Mouse (Mus musculus) forebrain, embryonic 14.5 days (tissue): ENCODE results near the gene Tesk1. TPM values are rescaled to one million over a fixed set of nuclear protein-coding genes. Genes with fewer than 3 reads are reported as not detected.

Experiments
- ATAC-seq: fragments of 200-750 bp; cut with Nextera tagmentation; 2 replicates; pipeline ENCODE4 v1.8.0; 2017; ENCODE audit warnings: mild to moderate bottlenecking, moderate library complexity
- DNase-seq: peaks from one replicate; pipeline ENCODE4 v3.0.0-alpha.2; 2015; ENCODE audit warnings: low spot score
- H3K27ac ChIP-seq: fragments of 300-500 bp; sonication (generic); 2 replicates; pipeline ENCODE4 v1.5.1; 2014; ENCODE audit warnings: low read depth, mild to moderate bottlenecking, control low read depth, low read length, moderate library complexity
- H3K27me3 ChIP-seq: fragments of 300-500 bp; sonication (generic); replicated peaks from 2 replicates; pipeline ENCODE4 v1.6.1; 2014; ENCODE audit warnings: low read length, control low read depth, mixed read lengths; ENCODE audit not compliant: control insufficient read depth, insufficient read depth
- H3K36me3 ChIP-seq: fragments of 300-500 bp; sonication (generic); 2 replicates; pipeline ENCODE4 v1.6.1; 2014; ENCODE audit warnings: low read length, control low read depth; ENCODE audit not compliant: control insufficient read depth, insufficient read depth
- H3K4me1 ChIP-seq: fragments of 300-500 bp; sonication (generic); 2 replicates; pipeline ENCODE4 v1.6.1; 2014; ENCODE audit warnings: antibody characterized with exemption, low read length, control low read depth; ENCODE audit not compliant: control insufficient read depth, insufficient read depth
- H3K4me2 ChIP-seq: fragments of 300-500 bp; sonication (generic); 2 replicates; pipeline ENCODE4 v1.6.1; 2014; ENCODE audit warnings: mild to moderate bottlenecking, control low read depth, low read length
- H3K4me3 ChIP-seq: fragments of 300-500 bp; sonication (generic); 2 replicates; pipeline ENCODE4 v1.5.1; 2014; ENCODE audit warnings: low read depth, low read length, control low read depth
- H3K9ac ChIP-seq: fragments of 300-500 bp; sonication (generic); 2 replicates; pipeline ENCODE4 v1.6.1; 2014; ENCODE audit warnings: mild to moderate bottlenecking, low read length, control low read depth, moderate library complexity
- H3K9me3 ChIP-seq: fragments of 300-500 bp; sonication (generic); replicated peaks from 2 replicates; pipeline ENCODE4 v1.6.1; 2016; ENCODE audit warnings: low read length, control low read depth, mixed read lengths; ENCODE audit not compliant: control insufficient read depth
- WGBS: fragments of 180-500 bp; shearing (Covaris S2); extraction: QIAGEN DNeasy Blood & Tissue Kit; methylation state at CpG from one replicate; pipeline ENCODE4 v1.1.7; 2014; 5-methylcytosine and 5-hydroxymethylcytosine counted together
- polyA plus RNA-seq: library from polyadenylated mRNA; unstranded; fragments of >200 nt; fragmentation: Nextera tagmentation; extraction: Ambion mirVana; gene quantifications from 2 replicates; pipeline ENCODE4 v1.2.1, GENCODE M21; 2014

Gene Tesk1
- polyA plus RNA-seq = 10.2 and 12.1 TPM in 2 replicates

- Histone ChIP-seq H3K4me1 (peaks cover 10% of the 10 kb centered on the region), H3K4me2 (peak within 1 kb of the TSS; percentile 90), H3K27ac (peak within 1 kb of the TSS; percentile 92)
These were observed at the start of gene Tesk1 for GRCm38 (mm10) chr4:43441639-43442038. TSS of gene Tesk1 (plus strand) at chr4:43441939.

GRCm38 (mm10) chr4:43394345-43394891 is 47.3 kb upstream of the Tesk1 start:
- H3K4me2 ChIP-seq = no peak overlapping the region
- DNase-seq (no peak), ATAC-seq (no peak)
- no peak overlapping the region for H3K4me3 ChIP-seq
- peaks cover 5% of the 10 kb centered on the region; the same call in 1 of the 2 replicates for H3K4me1 ChIP-seq
- no peaks in the 10 kb centered on the region for H3K36me3 ChIP-seq
- no peak overlapping the region for H3K9ac ChIP-seq
- no peaks in the 10 kb centered on the region for H3K9me3 ChIP-seq
- H3K27ac ChIP-seq = no peak overlapping the region
- no peaks in the 10 kb centered on the region for H3K27me3 ChIP-seq
- 80% methylated on average over 15 of the region's 15 CpGs for WGBS

More at GRCm38 (mm10) chr4:43441639-43442038, at the start of gene Tesk1:
- peak within 1 kb of the TSS; percentile 91 for H3K4me3 ChIP-seq
- no peaks in the 10 kb centered on the region for H3K9me3 ChIP-seq
- H3K9ac ChIP-seq = peak within 1 kb of the TSS; percentile 99
- ATAC-seq = peak; percentile 10; the same call in 1 of the 2 replicates
- 24% methylated on average over 4 of the region's 4 CpGs for WGBS
- H3K36me3 ChIP-seq = peaks cover 19% of the 10 kb centered on the region
- DNase-seq = no peak
- H3K27me3 ChIP-seq = no peaks in the 10 kb centered on the region

GRCm38 (mm10) chr4:43395147-43395546 is 46.6 kb upstream of the Tesk1 start:
- ATAC-seq (no peak), DNase-seq (no peak)
- Histone ChIP-seq H3K9me3 (no peaks in the 10 kb centered on the region), H3K4me2 (no peak overlapping the region), H3K9ac (no peak overlapping the region), H3K4me3 (no peak overlapping the region), H3K36me3 (no peaks in the 10 kb centered on the region), H3K27ac (no peak overlapping the region), H3K27me3 (no peaks in the 10 kb centered on the region), H3K4me1 (peaks cover 6% of the 10 kb centered on the region; the same call in 1 of the 2 replicates)
- 86% methylated on average over 5 of the region's 5 CpGs for whole genome bisulfite sequencing

- Histone ChIP-seq H3K36me3 (no peaks in the 10 kb centered on the region), H3K4me2 (no peak overlapping the region), H3K27ac (no peak overlapping the region), H3K9ac (no peak overlapping the region), H3K4me1 (peaks cover 6% of the 10 kb centered on the region; the same call in 1 of the 2 replicates), H3K9me3 (no peaks in the 10 kb centered on the region), H3K4me3 (no peak overlapping the region), H3K27me3 (no peaks in the 10 kb centered on the region)
- ATAC-seq (no peak), DNase-seq (no peak)
- WGBS = 79% methylated on average over 9 of the region's 9 CpGs
These were observed 45.9 kb upstream of the Tesk1 start for GRCm38 (mm10) chr4:43395836-43396235.

GRCm38 (mm10) chr4:43396381-43396780 is 45.4 kb upstream of the Tesk1 start:
- Histone ChIP-seq H3K9me3 (no peaks in the 10 kb centered on the region), H3K36me3 (no peaks in the 10 kb centered on the region), H3K27ac (no peak overlapping the region), H3K9ac (no peak overlapping the region), H3K27me3 (no peaks in the 10 kb centered on the region), H3K4me3 (no peak overlapping the region), H3K4me1 (peaks cover 6% of the 10 kb centered on the region; the same call in 1 of the 2 replicates), H3K4me2 (no peak overlapping the region)
- WGBS = 88% methylated on average over 5 of the region's 5 CpGs
- DNase-seq (no peak), ATAC-seq (no peak)

- Histone ChIP-seq H3K9me3 (no peaks in the 10 kb centered on the region), H3K27me3 (no peaks in the 10 kb centered on the region), H3K4me2 (no peak overlapping the region), H3K4me3 (no peak overlapping the region), H3K36me3 (0 out of 2 replicates have a peak, but pooled peaks cover 3% of the 10 kb centered on the region), H3K27ac (no peak overlapping the region), H3K9ac (0 out of 2 replicates have a peak overlapping the region, but pooled peaks have one; percentile 13), H3K4me1 (peaks cover 6% of the 10 kb centered on the region; the same call in 1 of the 2 replicates)
- no peak for ATAC-seq
- DNase-seq = no peak
- 59% methylated on average over 4 of the region's 4 CpGs for WGBS
These were observed 43.7 kb upstream of the Tesk1 start for GRCm38 (mm10) chr4:43398014-43398413.

- Histone ChIP-seq H3K9me3 (no peaks in the 10 kb centered on the region), H3K27me3 (no peaks in the 10 kb centered on the region), H3K4me1 (peaks cover 6% of the 10 kb centered on the region; the same call in 1 of the 2 replicates), H3K27ac (no peak overlapping the region), H3K4me3 (no peak overlapping the region), H3K36me3 (0 out of 2 replicates have a peak, but pooled peaks cover 3% of the 10 kb centered on the region), H3K9ac (no peak overlapping the region), H3K4me2 (no peak overlapping the region)
- ATAC-seq (0 out of 2 replicates have a peak, but pooled peaks have one; percentile 26), DNase-seq (peak; percentile 49)
- WGBS = 59% methylated on average over 17 of the region's 17 CpGs
These were observed 42.9 kb upstream of the Tesk1 start for GRCm38 (mm10) chr4:43398829-43399331.

GRCm38 (mm10) chr4:43399391-43400131 is 42.2 kb upstream of the Tesk1 start:
- no peak overlapping the region for H3K4me2 ChIP-seq

More at GRCm38 (mm10) chr4:43399391-43400131, 42.2 kb upstream of the Tesk1 start:
- H3K4me3 ChIP-seq = no peak overlapping the region
- H3K36me3 ChIP-seq = 0 out of 2 replicates have a peak, but pooled peaks cover 3% of the 10 kb centered on the region
- DNase-seq (no peak), ATAC-seq (no peak)
- no peak overlapping the region for H3K9ac ChIP-seq
- H3K4me1 ChIP-seq = peaks cover 6% of the 10 kb centered on the region; the same call in 1 of the 2 replicates
- no peak overlapping the region for H3K27ac ChIP-seq
- WGBS = 88% methylated on average over 31 of the region's 31 CpGs
- H3K27me3 ChIP-seq = no peaks in the 10 kb centered on the region
- H3K9me3 ChIP-seq = no peaks in the 10 kb centered on the region
